Mouse (Mus musculus) ovary, postnatal 14 days (tissue): ENCODE measurements around the gene Fam198a.

Experiments used
- DNase-seq: peaks from one replicate; pipeline ENCODE4 v3.0.0; 2022; ENCODE audit warnings: low spot score

Gene Fam198a

DNA sequence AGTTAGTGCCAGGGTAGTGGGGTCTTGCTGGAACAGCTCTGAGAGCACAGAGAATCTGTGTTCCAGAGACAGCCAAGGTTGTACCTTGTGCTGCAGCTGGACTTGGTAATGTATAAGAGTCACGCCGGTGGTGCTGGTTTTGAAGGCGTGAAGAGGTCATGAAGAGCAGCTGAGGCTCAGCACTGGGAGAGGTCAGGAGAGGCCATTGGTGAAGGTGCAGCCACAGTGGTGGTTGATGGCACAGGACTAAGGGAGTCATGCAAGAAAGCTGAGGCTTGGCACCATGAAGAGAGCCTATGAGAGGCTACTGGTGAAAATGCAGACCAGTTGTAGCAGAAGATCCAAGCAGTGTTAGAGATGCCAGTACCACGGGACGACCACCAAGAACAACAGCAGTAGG lies 70.8 kb downstream of the Fam198a start:
- DNase-seq, result no peak

DNA sequence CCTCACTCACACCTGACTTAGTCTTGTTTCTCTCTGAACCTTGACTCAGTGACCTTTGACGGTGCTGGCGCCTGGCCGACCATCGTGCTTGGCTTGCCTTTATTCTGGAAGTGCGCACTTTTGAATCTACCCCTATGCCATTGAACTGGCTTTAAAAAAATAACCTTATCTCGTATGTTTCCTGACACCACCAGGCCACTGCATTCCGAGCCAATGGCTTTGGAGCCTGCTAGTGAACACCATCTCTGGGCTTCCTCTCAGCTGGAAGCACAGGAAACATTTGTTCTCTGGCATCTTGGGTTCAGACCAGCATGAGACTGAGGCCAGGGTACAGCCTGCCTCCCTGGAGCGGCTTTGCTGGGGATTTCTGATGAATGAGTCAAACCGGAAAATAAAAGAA lies 72.0 kb downstream of the Fam198a start:
- DNase-seq, result peak; percentile 27

DNA sequence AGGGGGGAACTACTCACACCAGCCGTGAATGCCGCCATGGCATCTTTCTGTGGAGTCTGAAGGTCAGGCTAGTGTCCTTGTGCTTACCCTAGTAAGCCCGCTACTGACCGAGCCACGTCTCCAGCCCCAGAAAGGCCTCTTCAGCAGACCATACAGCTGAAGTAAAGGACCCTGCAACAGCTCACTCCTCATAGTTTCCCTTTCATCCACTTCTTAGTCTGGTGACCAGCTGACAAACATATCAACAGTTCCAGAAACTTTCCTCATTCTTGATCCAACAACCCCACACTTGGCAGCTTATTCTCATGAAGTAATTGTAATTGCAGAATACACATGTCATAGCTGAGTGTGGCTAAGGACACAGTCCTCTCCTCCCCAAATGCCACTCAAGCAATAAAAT lies 73.1 kb downstream of the Fam198a start:
- DNase-seq, result no peak

DNA sequence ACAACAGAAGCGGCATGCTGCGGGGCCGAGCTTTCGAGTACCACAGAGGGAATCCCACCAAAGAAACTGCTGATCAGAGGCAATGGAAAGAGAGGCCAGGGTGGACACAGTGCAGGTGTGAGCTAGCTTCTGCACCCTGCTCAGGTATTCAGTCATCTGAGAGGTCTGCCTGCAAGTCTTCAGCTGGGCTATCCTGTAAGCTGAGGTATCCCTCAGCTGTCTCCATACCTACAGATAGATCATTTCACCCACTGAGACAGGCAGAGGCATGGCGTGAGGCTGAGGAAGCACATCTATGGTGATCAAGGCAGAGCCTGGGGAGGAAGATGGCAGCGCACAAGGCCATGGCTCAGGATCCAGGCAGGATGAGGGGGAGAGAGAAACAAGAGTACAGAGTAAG lies 73.6 kb downstream of the Fam198a start:
- no peak for DNase-seq

DNA sequence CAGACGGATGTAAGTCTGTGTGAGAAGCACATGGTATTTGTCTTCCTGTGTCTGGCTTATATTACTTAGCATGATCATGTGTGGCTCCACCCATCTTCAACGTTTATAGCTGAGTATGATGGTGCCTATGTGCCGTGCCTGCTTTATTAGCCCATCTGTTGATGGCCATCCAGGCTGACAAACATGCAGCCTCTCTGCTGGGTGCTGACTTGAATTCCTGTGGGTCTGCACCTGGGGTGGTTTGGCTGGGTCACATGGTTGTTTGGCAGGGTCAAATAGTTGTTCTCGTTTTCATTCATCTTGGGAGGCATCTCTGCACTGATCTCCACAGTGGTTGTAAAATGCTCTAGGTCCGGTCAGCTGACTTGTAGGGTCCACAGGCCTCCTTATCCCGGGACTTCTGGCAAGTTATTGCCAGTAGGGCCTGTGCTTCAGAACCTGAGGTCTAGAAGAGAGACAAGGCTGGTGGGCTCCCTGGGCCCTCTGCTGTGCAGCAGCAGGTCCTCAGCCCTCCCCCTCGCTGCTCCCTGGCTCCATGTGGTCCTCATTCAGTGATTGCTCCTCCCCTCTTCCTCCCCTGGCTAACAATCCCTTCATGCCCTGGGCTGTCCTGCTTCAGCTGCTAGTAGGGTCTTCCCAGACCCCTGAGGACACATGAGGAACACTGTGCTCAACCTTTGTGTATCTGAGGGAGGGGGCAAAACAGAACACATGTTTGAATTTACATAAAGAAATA lies 75.2 kb downstream of the Fam198a start:
- DNase-seq, result no peak

DNA sequence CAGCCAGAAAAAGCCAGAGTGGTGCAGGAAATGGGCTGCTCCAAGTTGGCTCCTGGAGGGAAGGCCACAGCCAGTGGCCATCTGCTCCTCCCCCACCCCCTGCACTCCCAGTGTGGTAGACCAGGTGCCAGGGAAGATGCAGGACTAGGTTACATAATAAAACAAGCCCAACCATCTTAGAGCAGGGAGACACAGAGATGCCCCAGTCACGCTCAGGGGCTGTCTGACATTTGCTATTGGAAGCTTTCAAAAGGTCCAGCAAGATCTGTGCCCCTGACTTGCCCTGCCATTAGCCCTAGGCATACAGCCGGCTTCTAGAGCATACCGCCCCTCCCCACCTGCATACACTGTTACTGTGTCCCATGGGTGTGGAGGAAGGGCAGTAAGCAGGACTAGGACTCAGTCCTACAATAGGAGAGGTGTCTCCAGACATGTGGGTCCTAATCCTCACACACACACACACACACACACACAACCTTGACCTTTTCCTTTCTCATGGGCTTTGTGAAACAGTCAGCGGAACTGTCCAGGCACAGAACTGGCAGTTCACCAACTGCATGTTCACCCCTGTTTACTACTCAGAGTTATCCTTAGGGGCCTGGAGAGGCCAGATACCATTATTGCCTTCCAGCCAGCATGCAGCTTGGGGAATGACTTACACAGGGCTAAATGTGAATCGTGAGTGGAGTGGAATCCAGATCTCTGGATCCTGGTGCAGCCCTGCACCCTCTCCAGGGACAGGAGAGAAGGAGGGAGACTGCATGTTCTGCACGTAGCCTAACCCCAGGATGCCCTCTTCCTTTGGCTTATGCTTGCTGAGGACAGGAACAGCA lies 76.5 kb downstream of the Fam198a start:
- no peak for DNase-seq

DNA sequence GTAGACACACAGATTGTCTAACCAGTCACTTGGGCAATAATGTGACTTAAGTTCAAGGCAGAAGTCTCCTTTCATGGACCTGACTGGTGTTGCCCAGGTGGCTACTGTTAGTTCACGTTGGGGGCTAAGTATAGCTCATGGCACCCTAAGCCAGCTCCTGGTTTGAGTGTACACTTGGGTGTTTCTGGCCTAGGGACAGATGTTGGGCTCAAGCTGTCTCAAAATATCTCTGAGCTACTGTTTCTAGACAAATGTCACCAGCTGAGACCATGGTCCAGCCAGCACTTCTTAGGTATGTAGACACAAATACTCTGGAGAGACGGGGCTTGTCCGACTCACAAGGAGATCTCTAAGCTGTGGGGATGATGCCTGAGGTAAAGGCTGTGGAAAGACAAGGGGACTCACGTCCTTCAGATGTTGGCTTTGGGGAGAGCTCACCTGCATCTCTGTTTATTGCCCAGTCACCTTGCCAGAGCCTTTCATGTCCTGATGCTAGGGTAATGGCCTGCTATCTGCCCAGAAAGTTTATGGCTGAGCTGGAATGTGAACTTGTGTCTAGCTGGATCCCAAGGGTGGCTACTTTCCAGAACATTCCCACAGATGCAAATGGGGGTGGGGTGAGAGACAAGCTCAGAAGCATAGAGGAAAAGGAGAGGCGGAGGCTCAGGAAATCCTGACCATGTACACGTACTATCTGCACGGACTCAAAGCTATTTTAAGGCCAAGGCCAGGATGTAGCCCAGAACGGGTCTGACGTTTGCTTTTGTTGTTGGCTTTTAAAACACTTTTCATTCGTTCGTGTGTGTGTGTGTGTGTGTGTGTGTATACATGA lies 77.3 kb downstream of the Fam198a start:
- DNase-seq, result no peak

DNA sequence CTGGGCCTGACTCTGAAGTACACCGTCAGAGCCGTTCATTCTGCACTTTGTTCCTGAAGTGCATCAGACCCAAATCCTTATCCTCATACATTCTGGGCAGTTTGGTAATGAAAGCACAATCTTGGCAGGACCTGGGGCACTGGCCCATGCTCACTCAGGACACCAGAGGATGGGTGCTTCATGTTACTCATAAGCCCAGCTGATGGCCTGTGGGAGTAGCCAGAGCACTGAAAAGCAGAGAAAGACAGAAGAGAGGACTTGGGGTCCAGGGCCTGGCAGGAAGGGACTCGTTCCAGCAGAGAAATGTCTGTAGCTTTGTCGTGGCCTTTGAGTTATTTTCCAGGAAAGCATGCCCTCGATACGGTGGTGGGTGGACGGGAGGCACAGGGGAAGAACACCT lies 79.0 kb downstream of the Fam198a start:
- DNase-seq, result no peak
